Mouse (Mus musculus) left cerebral cortex, adult 8-10 months (tissue): ENCODE measurements around the gene Foxj1. TPM values are rescaled to one million over a fixed set of nuclear protein-coding genes. Genes with fewer than 3 reads are reported as not detected.
A peak's percentile ranks its signal among the peaks of the same experiment; 100 is the strongest.

Source experiments
- DNase-seq, 2 experiments: peaks; one replicate each; pipeline ENCODE4 v3.0.0; 2022; ENCODE audit warnings: low spot score in 2 of 2
- total RNA-seq, 4 experiments: library from RNA; stranded (reverse); gene quantifications; 2 replicates each; pipeline ENCODE4 v1.2.4; 2022

The Foxj1 gene
- total RNA-seq, 4 experiments from 2014 or later: 4.4 to 8.6 (median 4.7) TPM

GRCm38 (mm10) chr11:116342069-116342791, 7.0 kb upstream of the Foxj1 start:
- DNase-seq: no peak

GRCm38 (mm10) chr11:116337531-116337930, 2.3 kb upstream of the Foxj1 start:
- DNase-seq: no peak

DNA sequence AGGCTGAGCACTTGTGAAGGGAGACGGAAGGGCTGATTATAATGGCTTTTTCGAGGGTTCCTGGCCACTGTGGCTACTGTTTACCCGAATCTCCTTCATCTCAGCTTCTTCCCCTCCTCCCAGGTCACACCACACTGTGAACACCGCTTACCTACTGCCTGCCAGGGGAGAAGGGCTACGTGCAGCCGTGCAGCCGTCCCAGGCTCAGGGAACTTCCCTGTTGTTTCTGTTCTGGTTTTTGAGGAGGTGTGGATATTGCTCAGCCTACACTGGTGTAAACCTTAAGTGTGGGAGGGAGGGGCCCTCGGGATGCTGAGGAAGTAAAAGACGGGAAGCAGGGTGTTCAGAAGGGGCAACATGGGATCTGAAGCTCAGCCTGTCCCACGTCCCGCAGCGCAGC, 1.8 kb upstream of the Foxj1 start:
- DNase-seq: no peak

DNA sequence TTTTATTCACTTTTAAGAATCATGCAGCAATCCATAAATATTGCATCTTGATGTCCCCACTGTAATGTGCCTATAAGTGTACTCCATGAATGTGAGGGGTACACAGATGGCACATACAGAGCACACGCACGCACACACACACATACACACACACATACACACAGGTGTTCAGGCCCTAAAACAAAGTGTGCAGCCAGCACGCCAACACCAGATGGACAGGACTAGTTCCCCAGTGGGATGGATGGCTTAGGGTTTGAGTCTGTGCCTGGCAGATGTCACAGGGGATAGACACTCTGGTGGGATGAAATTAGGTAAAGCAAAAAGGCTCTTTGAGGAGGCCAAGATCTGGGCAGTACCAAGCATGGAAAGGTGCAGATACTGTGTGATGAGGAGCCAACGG, 1.2 kb upstream of the Foxj1 start:
- no peak for DNase-seq

GRCm38 (mm10) chr11:116334417-116334782, 799 bp downstream of the Foxj1 start:
- DNase-seq: no peak

DNA sequence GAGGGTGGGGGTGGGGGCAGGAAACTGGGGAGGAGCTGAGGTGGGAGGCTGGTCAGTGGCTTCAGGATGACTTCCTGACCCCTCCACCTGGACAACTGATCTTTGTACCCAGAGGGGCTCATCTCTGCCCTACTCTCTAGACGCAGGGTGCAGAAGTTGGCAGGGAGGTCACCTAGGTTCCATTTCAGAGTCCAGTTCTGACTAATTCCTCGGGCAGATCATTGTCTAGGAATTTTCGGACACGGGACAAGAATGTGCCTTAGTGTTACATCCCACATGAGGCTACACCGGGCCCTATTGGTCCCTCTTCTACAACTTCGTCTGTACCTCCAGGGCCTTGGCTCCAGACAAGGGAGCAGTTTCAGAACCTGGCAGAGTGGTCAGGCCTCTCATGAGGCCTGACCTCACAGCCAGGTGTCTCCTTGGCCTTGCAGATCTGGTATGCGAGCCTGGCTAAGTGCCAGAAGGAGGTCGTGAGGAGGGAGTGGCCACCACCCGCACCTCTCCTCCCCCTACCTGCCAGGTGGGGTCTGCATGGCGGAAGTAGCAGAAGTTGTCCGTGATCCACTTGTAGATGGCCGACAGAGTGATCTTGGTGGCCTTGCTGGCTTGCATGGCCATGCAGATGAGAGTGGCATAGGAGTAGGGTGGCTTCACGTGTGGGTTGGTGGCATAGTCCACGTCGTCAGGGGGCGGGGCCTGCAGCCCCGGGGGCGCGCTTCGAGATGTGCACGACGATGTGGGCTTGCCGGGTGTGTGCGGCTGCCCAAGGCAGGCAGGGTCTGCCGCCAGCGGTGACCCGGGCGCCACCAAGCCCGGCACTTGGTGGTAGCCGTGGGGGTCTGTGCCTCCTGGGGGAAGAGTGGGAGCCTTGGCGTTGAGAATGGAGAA, 1.4 kb downstream of the Foxj1 start:
- no peak for DNase-seq

- no peak for DNase-seq
Measured at GRCm38 (mm10) chr11:116332983-116333270, 2.3 kb downstream of the Foxj1 start.

DNA sequence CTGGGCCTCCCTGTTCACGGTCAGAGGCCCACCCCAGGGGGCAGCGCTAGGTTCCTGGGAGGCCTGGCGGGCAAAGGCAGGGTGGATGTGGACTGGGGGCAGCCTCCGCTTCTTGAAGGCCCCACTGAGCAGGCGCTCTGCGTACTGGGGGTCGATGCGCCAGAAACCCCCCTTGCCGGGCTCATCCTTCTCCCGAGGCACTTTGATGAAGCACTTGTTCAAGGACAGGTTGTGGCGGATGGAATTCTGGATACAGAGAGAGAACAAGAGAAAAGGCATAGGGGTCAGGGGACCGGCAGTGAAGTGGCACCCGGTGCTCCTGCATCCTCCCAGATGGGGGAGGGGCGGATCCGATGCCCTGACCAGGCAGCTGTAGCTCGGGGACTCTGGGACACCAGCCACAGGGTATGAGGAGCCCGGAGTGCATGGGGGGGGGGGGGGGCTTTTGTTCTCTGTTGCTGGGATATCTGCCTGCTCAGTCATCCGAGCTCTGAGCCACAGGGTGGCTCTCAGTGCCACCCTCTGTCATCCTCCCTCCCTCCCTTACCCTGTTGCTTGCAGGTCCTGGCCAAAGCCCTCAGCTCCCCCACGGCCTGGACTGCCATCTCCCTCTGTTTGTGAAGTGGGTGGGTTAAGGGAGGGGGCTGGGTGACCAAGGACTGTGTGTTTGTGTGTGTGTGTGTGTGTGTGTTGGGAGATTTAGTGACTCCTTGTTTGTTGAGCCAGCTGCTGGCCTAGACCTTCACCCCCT, 2.8 kb downstream of the Foxj1 start:
- peak in 1 of 2 experiments; percentile 75 for DNase-seq

DNA sequence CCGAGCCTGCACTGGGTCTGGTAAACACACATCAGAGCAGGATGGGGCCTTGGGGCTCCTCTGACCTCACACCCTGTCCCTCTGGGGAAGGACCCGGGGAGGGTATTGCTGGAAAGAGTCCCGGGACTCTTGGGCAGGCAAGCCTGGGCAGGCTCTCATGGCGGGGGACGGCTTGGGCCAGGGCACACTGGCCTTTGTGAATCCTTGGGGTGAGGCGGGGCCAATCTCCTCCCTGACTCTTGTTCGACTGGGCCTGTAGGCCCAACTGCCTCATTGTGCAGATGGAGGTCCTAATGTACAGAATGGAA, 5.0 kb downstream of the Foxj1 start:
- no peak for DNase-seq

DNA sequence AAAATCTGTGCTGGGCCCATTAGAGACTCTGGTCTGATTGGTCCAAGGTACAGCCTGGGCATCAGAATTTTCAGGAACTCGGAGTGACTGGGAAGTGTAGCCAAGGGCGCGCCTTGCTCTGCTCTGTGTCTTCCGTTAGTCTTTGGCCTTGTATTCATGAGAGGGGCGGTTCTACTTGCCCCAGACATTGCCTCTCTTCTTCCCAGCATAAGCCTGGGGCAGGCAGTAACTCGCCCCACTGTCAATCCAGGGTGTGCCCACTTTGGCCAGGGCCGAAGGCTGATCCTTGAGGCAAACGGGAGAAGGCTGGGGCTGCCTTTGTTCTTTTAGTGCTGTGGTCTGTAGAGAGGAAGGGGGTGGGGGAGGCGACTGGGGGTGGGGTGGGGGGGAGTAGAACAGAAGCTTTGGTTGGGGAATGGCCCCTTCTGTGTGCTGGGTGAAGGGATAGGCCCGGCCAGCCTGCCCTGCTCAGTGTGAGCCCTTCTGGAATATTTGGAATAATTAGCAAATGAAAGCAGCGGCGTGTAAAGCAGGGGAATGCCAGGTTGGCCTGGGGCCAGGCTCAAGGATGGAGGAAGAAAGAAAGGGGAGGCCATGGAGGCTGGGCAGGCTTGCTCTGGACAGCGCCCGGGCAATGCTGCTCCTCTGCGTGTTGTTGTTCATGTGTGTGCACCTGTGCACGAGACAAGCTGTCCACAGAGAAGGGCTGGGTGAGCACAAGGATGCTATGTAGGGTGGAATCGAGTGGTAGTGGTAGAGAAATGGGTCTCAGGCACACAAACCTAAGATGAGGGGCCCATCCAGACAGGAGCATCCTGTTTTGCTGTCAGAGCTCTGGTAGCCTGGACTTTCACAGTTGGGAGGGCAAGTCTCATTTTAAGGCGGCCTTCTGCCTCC, 5.6 kb downstream of the Foxj1 start:
- DNase-seq: no peak

- no peak for DNase-seq
Measured at GRCm38 (mm10) chr11:116326963-116327603, 8.1 kb downstream of the Foxj1 start.

- peak in 1 of 2 experiments; percentile 88 for DNase-seq
Measured at GRCm38 (mm10) chr11:116318719-116319659, 16.2 kb downstream of the Foxj1 start.

DNA sequence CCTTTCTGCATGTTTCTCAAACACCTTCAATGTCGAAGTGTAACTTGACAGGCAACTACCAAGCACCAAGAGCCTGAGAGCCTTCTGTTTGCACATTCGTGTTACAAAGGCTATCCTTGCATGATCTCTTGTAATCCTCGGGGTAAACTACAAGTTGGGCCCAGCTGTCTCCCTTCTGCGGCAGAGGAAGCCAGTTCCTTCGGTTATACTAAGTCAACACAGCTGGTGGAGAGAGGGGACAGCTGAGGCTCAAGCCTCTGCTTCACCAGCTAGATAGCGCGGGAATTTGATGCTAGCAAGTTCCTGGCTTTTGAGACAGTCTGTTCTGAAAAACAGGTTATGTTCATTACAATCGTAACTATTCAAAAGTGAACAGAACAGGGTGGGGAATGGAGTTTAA, 22.8 kb downstream of the Foxj1 start:
- DNase-seq: no peak

DNA sequence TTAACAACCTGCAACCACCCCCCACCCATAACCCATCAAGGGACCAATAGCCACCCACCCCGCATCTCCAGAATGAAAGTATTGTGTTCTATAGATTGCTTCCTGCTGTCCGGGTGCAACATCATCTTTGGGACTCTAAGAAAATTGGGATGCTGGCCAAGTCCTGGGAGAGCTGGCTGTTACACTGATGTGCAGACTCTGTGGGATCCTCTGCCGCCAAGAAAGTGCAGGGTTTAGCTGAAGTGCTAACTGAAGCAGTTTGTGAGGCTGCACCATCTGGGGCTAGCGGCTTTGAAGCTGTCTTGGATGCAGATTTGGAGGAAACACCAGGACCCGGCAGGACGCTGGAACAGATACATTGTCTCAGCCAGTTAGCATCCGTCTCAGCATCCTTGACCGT, 24.0 kb downstream of the Foxj1 start:
- DNase-seq: no peak

DNA sequence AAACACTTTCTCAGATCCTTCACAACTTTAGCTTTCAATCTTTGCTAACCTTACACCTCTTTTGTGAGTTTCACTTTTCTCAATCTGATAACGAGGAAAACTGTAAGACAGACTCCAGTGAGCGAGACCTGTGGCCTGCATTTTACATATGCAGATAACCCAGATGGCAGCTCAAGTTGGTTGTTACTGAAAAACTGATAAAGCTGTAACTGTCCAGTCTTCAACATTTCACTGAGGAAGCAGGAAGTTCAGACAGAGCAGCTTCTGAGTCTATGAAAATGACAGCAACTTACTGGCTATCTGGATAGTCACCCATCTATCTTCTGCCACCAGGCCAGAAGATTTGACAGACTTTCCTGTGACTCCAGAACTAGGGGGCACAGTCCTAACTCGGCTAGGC, 25.6 kb downstream of the Foxj1 start:
- no peak for DNase-seq

DNA sequence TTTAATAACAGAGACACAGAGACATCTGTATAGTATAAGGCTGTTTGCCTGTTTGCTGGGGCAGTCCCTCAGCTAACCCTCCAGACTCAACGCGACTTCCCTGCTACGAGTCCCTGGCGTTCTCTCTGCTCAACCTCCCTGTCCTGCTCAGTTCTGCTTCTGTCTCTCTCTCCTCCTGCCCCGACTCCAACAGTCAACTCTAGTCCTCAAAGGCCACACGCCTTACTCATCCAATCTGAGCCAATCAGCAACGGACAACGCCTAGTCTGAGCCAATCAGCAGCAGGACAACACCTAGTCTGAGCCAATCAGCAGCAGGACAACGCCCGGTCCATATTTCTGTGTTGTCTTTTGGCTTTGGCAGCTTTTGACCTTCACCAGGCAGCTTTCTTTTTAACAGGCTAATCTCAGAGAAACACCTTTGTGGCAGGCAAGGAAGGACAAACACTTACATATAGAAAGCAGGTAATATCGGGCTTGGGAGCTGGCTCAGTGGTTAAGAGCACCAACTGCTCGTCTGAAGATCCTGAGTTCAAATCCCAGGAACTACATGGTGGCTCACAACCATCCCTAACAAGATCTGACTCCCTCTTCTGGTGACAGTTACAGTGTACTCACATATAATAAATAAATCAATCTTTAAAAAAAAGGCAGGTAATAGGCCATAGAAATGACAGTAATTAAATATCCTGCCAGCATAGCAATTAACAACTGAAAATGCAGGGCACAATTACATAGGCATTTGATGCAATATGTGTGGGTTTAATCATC, 27.3 kb downstream of the Foxj1 start:
- DNase-seq: no peak

- DNase-seq: no peak
Measured at GRCm38 (mm10) chr11:116307019-116307725, 28.0 kb downstream of the Foxj1 start, which contains the start of gene Exoc7. Gene Exoc7, minus strand, starts transcription at chr11:116307233.
